Mouse (Mus musculus) cerebellum, adult 9-10 months (tissue): Measurements from ENCODE around the gene Chd4.
A peak's percentile ranks its signal among the peaks of the same experiment; 100 is the strongest.
"Not testable (repeated sequence)": the region's sequence is repeated elsewhere in the genome, so short reads cannot be mapped to it uniquely, and the experiment has no call there.

Experiments used
- DNase-seq: peaks from one replicate; pipeline ENCODE4 v3.0.0; 2022

The Chd4 gene

DNA sequence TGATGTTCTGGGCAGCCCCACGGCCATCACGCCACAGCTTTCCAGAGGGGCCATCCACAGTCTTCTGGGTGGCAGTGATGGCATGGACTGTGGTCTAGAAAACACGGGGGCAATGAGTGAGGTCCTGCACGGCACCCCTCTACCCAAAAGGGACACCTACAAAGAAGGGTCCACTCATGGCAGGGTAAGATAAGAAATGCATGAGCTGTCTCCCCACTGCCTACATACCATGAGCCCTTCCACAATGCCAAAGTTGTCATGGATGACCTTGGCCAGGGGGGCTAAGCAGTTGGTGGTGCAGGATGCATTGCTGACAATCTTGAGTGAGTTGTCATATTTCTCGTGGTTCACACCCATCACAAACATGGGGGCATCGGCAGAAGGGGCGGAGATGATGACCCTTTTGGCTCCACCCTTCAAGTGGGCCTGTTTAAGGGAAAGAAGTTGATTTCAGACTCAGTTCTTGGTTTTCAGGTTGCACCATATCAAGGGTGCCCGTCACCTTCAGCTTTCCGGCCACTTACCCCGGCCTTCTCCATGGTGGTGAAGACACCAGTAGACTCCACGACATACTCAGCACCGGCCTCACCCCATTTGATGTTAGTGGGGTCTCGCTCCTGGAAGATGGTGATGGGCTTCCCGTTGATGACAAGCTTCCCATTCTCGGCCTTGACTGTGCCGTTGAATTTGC lies 67.0 kb downstream of the Chd4 start:
- not testable (repeated sequence) for DNase-seq

DNA sequence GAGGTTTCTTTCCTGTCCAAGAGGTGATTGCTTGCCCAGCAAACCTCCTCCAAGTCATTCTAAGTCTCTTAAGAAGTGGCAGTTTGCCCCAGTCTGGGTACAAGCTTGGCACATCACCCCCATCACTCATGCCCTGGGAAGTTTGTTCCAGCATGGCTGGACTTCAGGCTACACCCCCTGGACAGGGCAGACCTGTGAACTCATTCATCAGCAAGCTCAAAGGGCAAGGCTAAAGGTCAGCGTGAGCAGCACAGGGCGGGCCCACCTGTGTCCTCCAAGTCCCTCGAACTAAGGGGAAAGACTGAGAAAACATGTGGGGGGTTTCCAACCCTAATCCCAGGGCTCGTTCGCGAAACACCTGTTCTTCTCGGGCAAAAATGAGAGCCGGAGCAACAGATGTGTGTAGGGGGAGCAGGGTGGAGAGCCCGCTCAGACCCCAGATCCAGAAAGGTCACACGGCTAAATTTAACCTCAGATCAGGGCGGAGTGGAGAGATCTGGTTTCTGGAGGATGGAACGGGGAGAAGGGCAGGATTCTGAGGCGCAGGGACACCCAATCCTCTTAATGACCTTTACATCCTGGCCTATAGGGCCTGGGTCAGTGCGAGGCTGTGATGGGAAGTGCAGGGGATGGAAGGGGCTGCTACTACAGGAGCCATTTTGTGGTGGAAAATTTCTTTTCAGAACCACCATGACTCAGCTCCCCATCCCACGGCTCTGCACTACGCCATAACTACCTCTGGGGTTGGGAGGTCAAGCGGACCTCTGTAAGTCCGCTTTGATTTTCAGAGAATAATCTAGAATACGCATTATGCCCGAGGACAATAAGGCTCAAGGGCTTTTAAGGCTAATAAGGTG lies 68.2 kb downstream of the Chd4 start:
- DNase-seq: peak; percentile 66

- DNase-seq: peak; percentile 82
Measured at GRCm38 (mm10) chr6:125164672-125165327, 69.0 kb downstream of the Chd4 start.

DNA sequence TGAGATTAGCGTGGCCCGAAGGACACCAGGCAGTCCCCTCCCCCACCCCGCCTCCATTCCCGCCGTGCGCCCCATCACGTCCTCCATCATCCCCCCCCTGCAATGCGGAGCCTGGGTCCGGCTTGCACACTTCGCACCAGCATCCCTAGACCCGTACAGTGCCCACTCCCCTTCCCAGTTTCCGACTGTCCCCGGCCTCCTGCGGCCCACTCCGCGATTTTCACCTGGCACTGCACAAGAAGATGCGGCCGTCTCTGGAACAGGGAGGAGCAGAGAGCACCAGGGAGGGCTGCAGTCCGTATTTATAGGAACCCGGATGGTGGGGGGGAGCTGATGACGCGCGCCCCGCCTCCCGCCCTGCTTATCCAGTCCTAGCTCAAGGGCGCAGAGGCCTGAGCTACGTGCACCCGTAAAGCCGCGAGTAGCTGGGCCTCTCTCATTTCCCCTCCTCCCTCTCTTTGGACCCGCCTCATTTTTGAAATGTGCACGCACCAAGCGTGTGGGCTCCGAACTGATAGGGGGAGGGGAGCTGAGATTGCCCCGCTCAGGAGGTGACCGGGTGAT lies 69.6 kb downstream of the Chd4 start:
- DNase-seq: peak; percentile 99

- peak; percentile 89 for DNase-seq
Measured at GRCm38 (mm10) chr6:125166051-125166751, 70.4 kb downstream of the Chd4 start, which contains the start of gene Gapdh. TSS of gene Gapdh (minus strand) at chr6:125166467.

DNA sequence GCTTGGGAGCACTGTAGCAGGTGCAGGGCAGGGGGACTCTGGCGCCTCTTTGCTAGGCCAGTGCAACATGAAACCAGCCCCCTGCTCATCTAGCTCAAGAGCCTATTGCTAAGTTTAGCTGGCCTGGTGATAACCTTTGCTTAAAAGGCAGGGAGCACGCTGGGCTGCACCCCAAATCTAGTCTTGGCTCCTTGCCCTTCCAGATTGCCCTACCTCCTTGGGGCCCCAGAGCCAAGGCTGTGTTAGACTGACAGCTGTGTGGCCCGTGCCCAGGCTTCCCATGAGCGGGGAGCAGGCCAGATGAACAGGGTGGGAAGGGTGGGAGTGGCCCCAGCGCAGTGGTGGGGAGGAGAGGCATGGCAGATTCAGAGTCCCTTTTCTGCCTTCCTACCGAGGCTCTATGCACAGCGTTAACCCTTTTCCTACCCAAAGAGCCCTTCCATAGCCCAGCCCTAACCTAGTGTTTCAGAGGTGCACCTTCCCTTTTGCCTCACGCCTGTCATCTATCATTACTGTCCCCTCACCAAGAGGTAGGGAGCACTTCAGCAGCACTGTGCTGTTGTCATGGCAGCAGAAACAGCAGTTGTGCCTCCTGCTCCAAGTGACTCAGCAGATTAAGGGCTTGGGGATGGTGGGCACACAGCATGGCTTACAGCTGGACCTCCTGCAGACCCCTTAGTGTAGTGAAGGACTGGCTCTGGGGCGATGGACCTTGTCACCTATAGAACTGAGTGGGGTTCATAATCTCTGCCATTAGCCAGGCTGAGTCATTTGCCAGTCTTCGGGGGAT lies 71.3 kb downstream of the Chd4 start:
- DNase-seq: peak; percentile 74

DNA sequence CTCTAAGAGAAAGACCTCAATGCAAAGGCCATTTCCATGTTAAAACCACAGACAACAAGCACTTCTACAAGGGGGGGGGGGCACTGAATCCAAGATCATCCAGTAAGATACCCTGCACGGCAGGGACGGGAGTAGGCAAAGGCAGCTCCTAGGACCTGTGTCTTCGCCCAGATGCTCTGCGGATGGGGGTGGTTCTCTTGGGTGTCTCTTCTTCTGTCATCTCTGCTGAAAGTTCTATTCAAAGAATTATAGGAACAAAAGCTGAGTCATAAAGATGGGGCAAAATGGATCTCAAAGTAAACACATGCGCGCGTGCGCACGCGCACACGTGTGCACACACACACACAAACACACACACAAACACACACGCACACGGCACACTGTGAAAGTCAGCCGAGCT lies 72.3 kb downstream of the Chd4 start:
- no peak for DNase-seq

GRCm38 (mm10) chr6:125170194-125170593 lies 74.4 kb downstream of the Chd4 start:
- DNase-seq: no peak

DNA sequence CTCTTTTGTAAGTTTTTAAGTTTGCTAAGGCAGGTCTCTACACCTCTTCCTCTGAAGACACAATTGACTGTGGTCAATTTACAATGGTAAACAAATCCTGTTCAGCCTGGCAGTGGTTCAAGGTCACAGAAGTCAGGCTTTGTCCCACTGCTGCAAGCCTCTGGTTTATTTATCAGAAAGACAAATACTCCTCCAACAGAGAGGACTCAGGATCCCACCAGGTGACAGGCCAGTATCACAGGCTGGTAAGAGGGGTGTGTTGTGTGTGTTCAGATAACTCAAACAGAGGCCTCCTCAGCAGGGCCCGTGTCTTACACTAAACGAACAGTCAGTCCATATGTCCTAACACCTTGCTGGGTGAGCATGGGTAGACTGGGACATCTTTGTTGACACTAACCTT lies 76.7 kb downstream of the Chd4 start:
- DNase-seq: no peak

- no peak for DNase-seq
Measured at GRCm38 (mm10) chr6:125173256-125173655, 77.5 kb downstream of the Chd4 start.

DNA sequence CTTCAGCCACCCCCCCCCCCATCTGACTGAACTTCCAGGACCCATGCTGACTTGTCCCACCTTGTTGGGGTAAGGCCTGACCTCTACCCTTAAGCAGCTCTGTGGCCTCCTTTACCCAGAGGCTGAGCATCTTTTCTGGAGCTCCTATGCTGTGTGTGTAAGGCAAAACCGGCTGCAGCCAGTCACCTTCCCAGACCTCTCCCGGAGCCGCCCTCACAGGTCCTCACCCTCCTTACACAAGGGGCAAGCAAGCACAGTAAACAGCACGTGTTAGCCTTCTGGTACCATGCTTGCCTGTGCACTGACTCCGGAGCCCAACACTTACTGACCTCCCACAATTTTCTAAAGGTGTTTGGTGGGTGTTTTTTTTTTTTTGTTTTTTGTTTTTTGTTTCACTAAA lies 79.7 kb downstream of the Chd4 start:
- no peak for DNase-seq

- no peak for DNase-seq
Measured at GRCm38 (mm10) chr6:125179601-125180000, 83.8 kb downstream of the Chd4 start.
